Mouse (Mus musculus): ENCODE results near the gene Lsm12.

Lsm12 gene

DNA sequence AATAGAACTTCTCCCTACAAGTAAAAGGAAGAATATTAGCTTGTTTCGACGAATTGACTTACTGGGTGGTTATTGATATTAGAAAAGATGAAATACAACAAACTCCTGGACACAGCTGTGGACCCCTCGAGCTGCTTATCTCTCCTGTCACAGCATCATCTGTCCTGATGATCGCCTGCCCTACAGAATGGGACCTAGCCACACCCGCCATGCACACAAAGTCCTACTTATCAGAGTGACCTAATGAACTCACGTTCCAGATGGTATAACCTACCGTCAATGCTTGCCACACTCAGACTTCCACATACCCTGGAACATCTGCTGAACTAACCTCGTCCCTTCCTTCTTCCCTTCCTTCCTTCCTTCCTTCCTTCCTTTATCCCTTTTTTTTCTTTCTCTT lies 68.9 kb downstream of the Lsm12 start:
- ATAC-seq (ENCODE audit: low TSS enrichment) = no peak
